Mouse (Mus musculus): Measurements from ENCODE around the gene Armc9. TPM values are rescaled to one million over a fixed set of nuclear protein-coding genes. Genes with fewer than 3 reads are reported as not detected.

Armc9 gene
- polyA plus RNA-seq, 1 experiment from 2014 or later, result 32.7 TPM

- Histone ChIP-seq H3K27ac (no peak overlapping the region), H3K27me3 (no peaks in the 10 kb centered on the region), H3K9ac (no peak overlapping the region), H3K4me3 (no peak overlapping the region), H3K9me3 (no peaks in the 10 kb centered on the region), H3K36me3 (peaks cover 81% of the 10 kb centered on the region), H3K4me2 (no peak overlapping the region), H3K4me1 (no peaks in the 10 kb centered on the region)
- no peak for ATAC-seq (ENCODE audit: insufficient number of reproducible peaks, insufficient read depth, low FRiP score, low TSS enrichment, low read depth)
- WGBS, result 87% methylated on average over 6 of the region's 6 CpGs
Measured at GRCm38 (mm10) chr1:86198276-86198675, 43.7 kb downstream of the Armc9 start.

- WGBS, result 81% methylated on average over 5 of the region's 5 CpGs
- H3K9ac ChIP-seq, result no peak overlapping the region
- no peak for ATAC-seq (ENCODE audit: insufficient number of reproducible peaks, insufficient read depth, low FRiP score, low TSS enrichment, low read depth)
- no peak overlapping the region for H3K27ac ChIP-seq
- no peak overlapping the region for H3K4me3 ChIP-seq
- no peaks in the 10 kb centered on the region for H3K27me3 ChIP-seq
- H3K36me3 ChIP-seq, result peaks cover 84% of the 10 kb centered on the region
- no peaks in the 10 kb centered on the region for H3K4me1 ChIP-seq
- H3K9me3 ChIP-seq, result no peaks in the 10 kb centered on the region
- H3K4me2 ChIP-seq, result no peak overlapping the region
Measured at GRCm38 (mm10) chr1:86199026-86199425, 44.4 kb downstream of the Armc9 start.

GRCm38 (mm10) chr1:86201312-86201711 is 46.7 kb downstream of the Armc9 start:
- Histone ChIP-seq H3K9me3 (no peaks in the 10 kb centered on the region), H3K27me3 (no peaks in the 10 kb centered on the region), H3K4me3 (no peak overlapping the region), H3K9ac (no peak overlapping the region), H3K36me3 (peaks cover 85% of the 10 kb centered on the region), H3K27ac (no peak overlapping the region), H3K4me1 (no peaks in the 10 kb centered on the region), H3K4me2 (no peak overlapping the region)
- ATAC-seq (ENCODE audit: insufficient number of reproducible peaks, insufficient read depth, low FRiP score, low TSS enrichment, low read depth), result no peak

- Histone ChIP-seq H3K27ac (no peak overlapping the region), H3K36me3 (peaks cover 87% of the 10 kb centered on the region)
Measured at GRCm38 (mm10) chr1:86202617-86203219, 48.1 kb downstream of the Armc9 start.

GRCm38 (mm10) chr1:86210676-86211075 is 56.1 kb downstream of the Armc9 start:
- H3K27me3 ChIP-seq, result no peaks in the 10 kb centered on the region
- no peak overlapping the region for H3K27ac ChIP-seq
- H3K9ac ChIP-seq, result no peak overlapping the region
- no peaks in the 10 kb centered on the region for H3K9me3 ChIP-seq
- no peak overlapping the region for H3K4me3 ChIP-seq
- H3K4me2 ChIP-seq, result no peak overlapping the region
- H3K4me1 ChIP-seq, result no peaks in the 10 kb centered on the region
- 84% methylated on average over 7 of the region's 7 CpGs for WGBS
- H3K36me3 ChIP-seq, result peaks cover 77% of the 10 kb centered on the region
- ATAC-seq (ENCODE audit: insufficient number of reproducible peaks, insufficient read depth, low FRiP score, low TSS enrichment, low read depth), result no peak

More at GRCm38 (mm10) chr1:86202617-86203219, 48.1 kb downstream of the Armc9 start:
- Histone ChIP-seq H3K9ac (no peak overlapping the region), H3K4me2 (no peak overlapping the region), H3K27me3 (no peaks in the 10 kb centered on the region), H3K4me1 (no peaks in the 10 kb centered on the region), H3K9me3 (no peaks in the 10 kb centered on the region), H3K4me3 (no peak overlapping the region)
- WGBS, result 77% methylated on average over 9 of the region's 9 CpGs
- ATAC-seq (ENCODE audit: insufficient number of reproducible peaks, insufficient read depth, low FRiP score, low TSS enrichment, low read depth), result no peak

- H3K36me3 ChIP-seq, result peaks cover 77% of the 10 kb centered on the region
- no peaks in the 10 kb centered on the region for H3K27me3 ChIP-seq
- 89% methylated on average over 1 of the region's 1 CpGs for WGBS
- ATAC-seq (ENCODE audit: insufficient number of reproducible peaks, insufficient read depth, low FRiP score, low TSS enrichment, low read depth), result no peak
- no peaks in the 10 kb centered on the region for H3K9me3 ChIP-seq
- no peak overlapping the region for H3K4me2 ChIP-seq
- H3K4me3 ChIP-seq, result no peak overlapping the region
- no peak overlapping the region for H3K27ac ChIP-seq
- H3K9ac ChIP-seq, result no peak overlapping the region
- no peaks in the 10 kb centered on the region for H3K4me1 ChIP-seq
Measured at GRCm38 (mm10) chr1:86211498-86211897, 56.9 kb downstream of the Armc9 start.

GRCm38 (mm10) chr1:86212731-86213130 is 58.2 kb downstream of the Armc9 start:
- H3K4me1 ChIP-seq, result no peaks in the 10 kb centered on the region
- H3K9me3 ChIP-seq, result no peaks in the 10 kb centered on the region
- peaks cover 73% of the 10 kb centered on the region for H3K36me3 ChIP-seq
- H3K4me2 ChIP-seq, result no peak overlapping the region
- no peak overlapping the region for H3K9ac ChIP-seq
- no peaks in the 10 kb centered on the region for H3K27me3 ChIP-seq
- no peak overlapping the region for H3K27ac ChIP-seq
- H3K4me3 ChIP-seq, result no peak overlapping the region
- no peak for ATAC-seq (ENCODE audit: insufficient number of reproducible peaks, insufficient read depth, low FRiP score, low TSS enrichment, low read depth)
- WGBS, result 90% methylated on average over 8 of the region's 8 CpGs

GRCm38 (mm10) chr1:86214158-86214557 is 59.6 kb downstream of the Armc9 start:
- no peak overlapping the region for H3K9ac ChIP-seq
- H3K4me2 ChIP-seq, result no peak overlapping the region
- 7% methylated on average over 1 of the region's 1 CpGs for WGBS
- peaks cover 68% of the 10 kb centered on the region for H3K36me3 ChIP-seq
- H3K27ac ChIP-seq, result no peak overlapping the region
- no peak overlapping the region for H3K4me3 ChIP-seq
- no peaks in the 10 kb centered on the region for H3K4me1 ChIP-seq
- no peak for ATAC-seq (ENCODE audit: insufficient number of reproducible peaks, insufficient read depth, low FRiP score, low TSS enrichment, low read depth)
- H3K9me3 ChIP-seq, result no peaks in the 10 kb centered on the region
- H3K27me3 ChIP-seq, result no peaks in the 10 kb centered on the region

- no peak overlapping the region for H3K9ac ChIP-seq
- H3K27me3 ChIP-seq, result no peaks in the 10 kb centered on the region
- no peak overlapping the region for H3K4me2 ChIP-seq
- no peak overlapping the region for H3K27ac ChIP-seq
- H3K9me3 ChIP-seq, result no peaks in the 10 kb centered on the region
- H3K4me3 ChIP-seq, result no peak overlapping the region
- no peak for ATAC-seq (ENCODE audit: insufficient number of reproducible peaks, insufficient read depth, low FRiP score, low TSS enrichment, low read depth)
- peaks cover 66% of the 10 kb centered on the region for H3K36me3 ChIP-seq
- 90% methylated on average over 1 of the region's 1 CpGs for WGBS
- H3K4me1 ChIP-seq, result no peaks in the 10 kb centered on the region
Measured at GRCm38 (mm10) chr1:86215297-86215696, 60.7 kb downstream of the Armc9 start.

- Histone ChIP-seq H3K27ac (no peak overlapping the region), H3K9me3 (no peaks in the 10 kb centered on the region), H3K36me3 (peaks cover 55% of the 10 kb centered on the region), H3K4me2 (no peak overlapping the region), H3K4me1 (no peaks in the 10 kb centered on the region), H3K4me3 (no peak overlapping the region), H3K27me3 (no peaks in the 10 kb centered on the region), H3K9ac (no peak overlapping the region)
- 87% methylated on average over 5 of the region's 5 CpGs for WGBS
- no peak for ATAC-seq (ENCODE audit: insufficient number of reproducible peaks, insufficient read depth, low FRiP score, low TSS enrichment, low read depth)
Measured at GRCm38 (mm10) chr1:86216412-86216811, 61.8 kb downstream of the Armc9 start.

- Histone ChIP-seq H3K36me3 (peaks cover 42% of the 10 kb centered on the region), H3K9me3 (no peaks in the 10 kb centered on the region), H3K27me3 (no peaks in the 10 kb centered on the region), H3K4me3 (no peak overlapping the region), H3K9ac (no peak overlapping the region), H3K4me2 (no peak overlapping the region), H3K4me1 (no peaks in the 10 kb centered on the region), H3K27ac (no peak overlapping the region)
- WGBS, result 45% methylated on average over 6 of the region's 6 CpGs
- no peak for ATAC-seq (ENCODE audit: insufficient number of reproducible peaks, insufficient read depth, low FRiP score, low TSS enrichment, low read depth)
Measured at GRCm38 (mm10) chr1:86217976-86218375, 63.4 kb downstream of the Armc9 start.

GRCm38 (mm10) chr1:86225195-86225594 is 70.6 kb downstream of the Armc9 start:
- H3K36me3 ChIP-seq, result no peaks in the 10 kb centered on the region

More at GRCm38 (mm10) chr1:86225195-86225594, 70.6 kb downstream of the Armc9 start:
- H3K9ac ChIP-seq, result no peak overlapping the region
- H3K27me3 ChIP-seq, result no peaks in the 10 kb centered on the region
- ATAC-seq (ENCODE audit: insufficient number of reproducible peaks, insufficient read depth, low FRiP score, low TSS enrichment, low read depth), result no peak
- no peak overlapping the region for H3K27ac ChIP-seq
- no peaks in the 10 kb centered on the region for H3K9me3 ChIP-seq
- no peak overlapping the region for H3K4me2 ChIP-seq
- WGBS, result 76% methylated on average over 6 of the region's 6 CpGs
- no peak overlapping the region for H3K4me3 ChIP-seq
- no peaks in the 10 kb centered on the region for H3K4me1 ChIP-seq
